Mouse (Mus musculus): Measurements from ENCODE around the gene Plpp6. TPM values are rescaled to one million over a fixed set of nuclear protein-coding genes. Genes with fewer than 3 reads are reported as not detected.

The Plpp6 gene
- polyA plus RNA-seq (2015; fragmentation: Nextera tagmentation; extraction: Ambion mirVana): 8.7 and 9.8 TPM in 2 replicates

- peak within 1 kb of the TSS; percentile 73 for H3K4me2 ChIP-seq (replicated peaks)
- ATAC-seq: peak; percentile 89
- peaks cover 30% of the 10 kb centered on the region for H3K4me1 ChIP-seq (replicated peaks)
- WGBS: under 1% methylated on average over 65 of the region's 73 CpGs
- peak within 1 kb of the TSS; percentile 90 for H3K9ac ChIP-seq (replicated peaks)
- no peaks in the 10 kb centered on the region for H3K36me3 ChIP-seq
- H3K27me3 ChIP-seq: peaks cover 11% of the 10 kb centered on the region; the same call in 1 of the 2 replicates
- peak within 1 kb of the TSS; percentile 84 for H3K27ac ChIP-seq
- no peaks in the 10 kb centered on the region for H3K9me3 ChIP-seq
- H3K4me3 ChIP-seq (replicated peaks): peak within 1 kb of the TSS; percentile 83
Observed at GRCm38 (mm10) chr19:28963842-28964551, at the start of gene Plpp6. Plpp6 (plus strand) TSS chr19:28963953.

DNA sequence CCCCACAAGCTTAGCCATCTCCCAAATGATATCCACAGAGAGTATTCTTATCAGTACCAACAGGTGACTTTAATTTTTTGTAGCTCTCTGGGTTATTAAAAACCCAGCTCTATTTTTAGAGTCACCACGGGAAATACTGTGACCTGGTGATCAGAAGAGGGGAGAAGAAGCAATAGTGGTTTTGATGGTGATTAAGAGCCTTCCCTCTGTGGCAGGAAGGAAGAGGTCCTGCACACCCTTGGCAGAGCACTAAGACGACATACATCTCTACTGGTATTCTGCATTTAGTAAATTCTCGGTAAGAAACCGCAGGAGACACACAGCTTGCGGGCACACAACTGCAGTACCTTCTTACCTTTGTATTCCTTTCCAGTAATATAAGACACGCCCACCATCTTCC lies 49.2 kb upstream of the Plpp6 start:
- Histone ChIP-seq H3K9ac (replicated peaks) (no peak overlapping the region), H3K4me3 (replicated peaks) (no peak overlapping the region), H3K4me2 (replicated peaks) (no peak overlapping the region), H3K36me3 (no peaks in the 10 kb centered on the region), H3K9me3 (no peaks in the 10 kb centered on the region), H3K27me3 (no peaks in the 10 kb centered on the region), H3K4me1 (replicated peaks) (0 out of 2 replicates have a peak, but pooled peaks cover 4% of the 10 kb centered on the region), H3K27ac (no peak overlapping the region)
- 92% methylated on average over 6 of the region's 6 CpGs for WGBS
- ATAC-seq: no peak

DNA sequence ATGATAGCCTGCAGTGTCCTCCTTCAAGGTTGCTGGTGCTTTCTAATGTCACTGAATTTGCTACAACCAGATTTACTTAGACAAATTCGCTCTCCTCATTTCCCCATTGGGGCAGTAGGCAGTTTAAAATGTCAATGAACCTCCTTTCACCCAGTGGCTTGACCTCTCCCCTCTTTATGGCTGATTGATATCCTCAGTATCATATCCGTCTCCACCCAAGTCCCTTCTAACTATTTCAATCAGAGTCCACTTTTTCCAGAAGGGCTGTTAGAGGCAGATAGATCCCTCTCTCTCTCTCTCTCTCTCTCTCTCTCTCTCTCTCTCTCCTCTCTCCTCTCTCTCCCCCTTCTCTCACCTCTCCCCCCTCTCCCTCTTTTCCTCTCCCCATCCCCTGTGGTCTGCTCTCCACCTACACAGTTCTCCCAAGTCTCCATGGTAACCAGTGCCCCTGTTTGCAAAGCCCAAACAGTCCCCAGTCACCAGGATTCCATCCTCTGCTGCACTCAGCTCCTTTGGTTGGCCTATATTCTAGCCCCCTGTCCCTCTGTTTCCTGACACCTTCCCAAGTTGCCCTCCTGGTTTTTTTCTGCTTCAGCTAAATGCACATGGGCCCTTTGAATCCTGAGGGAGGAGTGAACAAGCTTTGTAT lies 48.0 kb upstream of the Plpp6 start:
- no peak for ATAC-seq
- Histone ChIP-seq H3K4me1 (replicated peaks) (0 out of 2 replicates have a peak, but pooled peaks cover 4% of the 10 kb centered on the region), H3K36me3 (no peaks in the 10 kb centered on the region), H3K4me3 (replicated peaks) (no peak overlapping the region), H3K27ac (no peak overlapping the region), H3K9ac (replicated peaks) (no peak overlapping the region), H3K27me3 (no peaks in the 10 kb centered on the region), H3K4me2 (replicated peaks) (no peak overlapping the region), H3K9me3 (no peaks in the 10 kb centered on the region)
- 48% methylated on average over 2 of the region's 2 CpGs for WGBS

DNA sequence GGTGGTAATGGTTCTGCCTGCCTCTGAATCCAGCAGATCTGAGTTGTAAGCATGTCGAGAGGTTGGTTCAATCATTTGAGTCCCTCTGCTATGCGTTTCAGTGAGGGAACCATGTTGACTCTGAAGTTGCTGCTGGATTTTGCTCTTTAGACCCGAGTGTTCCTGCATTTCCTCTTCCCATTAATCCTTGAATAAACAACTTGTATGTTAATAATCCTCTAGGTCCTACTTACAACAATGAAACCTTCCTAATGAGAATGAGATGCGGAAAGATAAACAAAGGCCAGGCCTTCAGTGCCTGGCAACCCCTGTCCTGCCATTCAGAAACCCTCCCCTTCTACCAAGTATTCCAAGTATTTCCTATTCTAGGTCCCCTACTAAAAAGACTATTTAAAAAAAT lies 47.3 kb upstream of the Plpp6 start:
- ATAC-seq: no peak
- WGBS: 54% methylated on average over 4 of the region's 4 CpGs
- Histone ChIP-seq H3K9ac (replicated peaks) (no peak overlapping the region), H3K36me3 (no peaks in the 10 kb centered on the region), H3K4me3 (replicated peaks) (no peak overlapping the region), H3K4me1 (replicated peaks) (0 out of 2 replicates have a peak, but pooled peaks cover 4% of the 10 kb centered on the region), H3K9me3 (no peaks in the 10 kb centered on the region), H3K27ac (no peak overlapping the region), H3K4me2 (replicated peaks) (no peak overlapping the region), H3K27me3 (no peaks in the 10 kb centered on the region)

DNA sequence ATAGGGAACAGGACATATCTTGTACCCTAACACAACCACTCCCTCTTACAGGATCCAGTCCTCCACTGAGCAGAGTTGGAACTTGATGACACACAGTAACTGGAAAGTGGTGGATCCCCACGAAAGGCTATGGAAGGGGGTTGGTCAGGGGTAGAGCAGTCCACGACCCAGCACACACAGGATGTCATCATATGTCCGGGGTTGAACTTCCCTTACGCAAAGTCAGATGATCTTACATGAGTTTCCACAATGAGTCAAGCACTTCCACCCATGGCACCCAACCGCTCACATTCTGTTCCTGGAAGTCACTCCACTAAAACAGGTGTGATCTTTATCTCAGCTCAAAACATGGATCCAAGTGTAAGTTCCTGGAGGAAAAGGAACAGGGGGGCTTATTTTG lies 45.9 kb upstream of the Plpp6 start:
- H3K4me1 ChIP-seq (replicated peaks): 0 out of 2 replicates have a peak, but pooled peaks cover 4% of the 10 kb centered on the region
- H3K27ac ChIP-seq: no peak overlapping the region
- no peaks in the 10 kb centered on the region for H3K9me3 ChIP-seq
- H3K9ac ChIP-seq (replicated peaks): no peak overlapping the region
- 86% methylated on average over 5 of the region's 5 CpGs for WGBS
- no peak for ATAC-seq
- no peak overlapping the region for H3K4me2 ChIP-seq (replicated peaks)
- H3K27me3 ChIP-seq: no peaks in the 10 kb centered on the region
- H3K4me3 ChIP-seq (replicated peaks): no peak overlapping the region
- H3K36me3 ChIP-seq: no peaks in the 10 kb centered on the region

DNA sequence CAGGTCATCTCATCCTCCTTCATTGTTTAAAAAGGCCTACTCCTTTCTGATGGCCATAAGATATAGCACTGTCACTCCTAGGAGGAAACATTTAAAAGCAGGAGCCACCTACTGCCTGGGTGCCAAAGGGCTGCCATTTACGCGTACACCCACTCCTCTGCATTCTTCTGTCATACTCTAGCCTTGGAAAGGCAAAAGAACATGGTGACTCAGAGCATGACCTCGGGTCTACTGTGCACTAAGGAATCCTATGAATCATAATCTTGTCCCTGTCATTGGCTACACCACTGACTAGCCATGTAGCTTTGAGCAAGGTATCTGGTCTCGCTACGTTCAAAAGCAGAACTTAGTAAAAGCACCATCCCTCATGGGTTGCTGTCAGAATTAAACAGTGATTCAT lies 37.4 kb upstream of the Plpp6 start:
- no peak for ATAC-seq
- H3K4me2 ChIP-seq (replicated peaks): no peak overlapping the region

GRCm38 (mm10) chr19:28927396-28927795 lies 36.4 kb upstream of the Plpp6 start:
- Histone ChIP-seq H3K4me2 (replicated peaks) (no peak overlapping the region), H3K27ac (no peak overlapping the region), H3K36me3 (no peaks in the 10 kb centered on the region), H3K4me1 (replicated peaks) (no peaks in the 10 kb centered on the region), H3K4me3 (replicated peaks) (no peak overlapping the region), H3K27me3 (no peaks in the 10 kb centered on the region), H3K9me3 (no peaks in the 10 kb centered on the region), H3K9ac (replicated peaks) (no peak overlapping the region)
- 80% methylated on average over 4 of the region's 4 CpGs for WGBS
- ATAC-seq: no peak

More for the DNA sequence above, 37.4 kb upstream of the Plpp6 start:
- 90% methylated on average over 5 of the region's 5 CpGs for WGBS
- H3K9ac ChIP-seq (replicated peaks): no peak overlapping the region
- no peaks in the 10 kb centered on the region for H3K27me3 ChIP-seq
- no peaks in the 10 kb centered on the region for H3K4me1 ChIP-seq (replicated peaks)
- H3K27ac ChIP-seq: no peak overlapping the region
- H3K4me3 ChIP-seq (replicated peaks): no peak overlapping the region
- H3K36me3 ChIP-seq: no peaks in the 10 kb centered on the region
- no peaks in the 10 kb centered on the region for H3K9me3 ChIP-seq

DNA sequence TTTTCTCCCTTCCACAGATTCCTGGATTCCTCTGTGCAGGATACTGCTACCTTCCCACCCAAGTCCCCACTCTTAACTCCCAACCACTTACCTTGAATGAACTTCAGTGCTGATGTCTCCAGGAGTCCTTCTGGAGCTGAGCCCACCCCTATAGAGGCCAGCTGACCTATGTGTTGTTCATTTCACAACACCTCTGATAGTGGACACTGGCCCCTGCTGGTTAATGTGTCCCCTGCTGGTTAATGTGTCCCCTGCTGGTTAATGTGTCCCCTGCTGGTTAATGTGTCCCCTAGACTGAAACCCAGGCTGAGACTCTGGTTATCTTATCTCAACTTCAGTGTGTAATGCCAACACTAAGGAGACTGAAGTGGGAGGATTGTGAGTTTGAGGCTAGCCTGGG lies 34.7 kb upstream of the Plpp6 start:
- Histone ChIP-seq H3K9me3 (no peaks in the 10 kb centered on the region), H3K27me3 (no peaks in the 10 kb centered on the region), H3K9ac (replicated peaks) (no peak overlapping the region), H3K4me3 (replicated peaks) (no peak overlapping the region), H3K36me3 (no peaks in the 10 kb centered on the region), H3K4me2 (replicated peaks) (no peak overlapping the region), H3K27ac (no peak overlapping the region), H3K4me1 (replicated peaks) (no peaks in the 10 kb centered on the region)
- ATAC-seq: no peak

GRCm38 (mm10) chr19:28934897-28935296 lies 28.9 kb upstream of the Plpp6 start:
- Histone ChIP-seq H3K4me2 (replicated peaks) (no peak overlapping the region), H3K36me3 (no peaks in the 10 kb centered on the region), H3K4me3 (replicated peaks) (no peak overlapping the region), H3K27me3 (no peaks in the 10 kb centered on the region), H3K4me1 (replicated peaks) (no peaks in the 10 kb centered on the region), H3K27ac (no peak overlapping the region), H3K9ac (replicated peaks) (no peak overlapping the region), H3K9me3 (no peaks in the 10 kb centered on the region)
- WGBS: 91% methylated on average over 3 of the region's 3 CpGs
- no peak for ATAC-seq

- H3K27me3 ChIP-seq: no peaks in the 10 kb centered on the region
- no peaks in the 10 kb centered on the region for H3K9me3 ChIP-seq
- no peak for ATAC-seq
- no peak overlapping the region for H3K4me3 ChIP-seq (replicated peaks)
- WGBS: 83% methylated on average over 9 of the region's 9 CpGs
- H3K36me3 ChIP-seq: no peaks in the 10 kb centered on the region
- no peak overlapping the region for H3K9ac ChIP-seq (replicated peaks)
- no peaks in the 10 kb centered on the region for H3K4me1 ChIP-seq (replicated peaks)
- no peak overlapping the region for H3K27ac ChIP-seq
- no peak overlapping the region for H3K4me2 ChIP-seq (replicated peaks)
Observed at GRCm38 (mm10) chr19:28940135-28940874, 23.4 kb upstream of the Plpp6 start.

GRCm38 (mm10) chr19:28941271-28941670 lies 22.5 kb upstream of the Plpp6 start:
- 81% methylated on average over 4 of the region's 4 CpGs for WGBS
- H3K27ac ChIP-seq: no peak overlapping the region
- no peak overlapping the region for H3K4me3 ChIP-seq (replicated peaks)
- H3K9ac ChIP-seq (replicated peaks): no peak overlapping the region
- no peak for ATAC-seq
- no peaks in the 10 kb centered on the region for H3K27me3 ChIP-seq
- H3K36me3 ChIP-seq: no peaks in the 10 kb centered on the region
- no peaks in the 10 kb centered on the region for H3K4me1 ChIP-seq (replicated peaks)
- no peak overlapping the region for H3K4me2 ChIP-seq (replicated peaks)
- no peaks in the 10 kb centered on the region for H3K9me3 ChIP-seq

GRCm38 (mm10) chr19:28946782-28947181 lies 17.0 kb upstream of the Plpp6 start:
- Histone ChIP-seq H3K9ac (replicated peaks) (no peak overlapping the region), H3K4me2 (replicated peaks) (no peak overlapping the region), H3K4me1 (replicated peaks) (no peaks in the 10 kb centered on the region), H3K27ac (no peak overlapping the region), H3K9me3 (no peaks in the 10 kb centered on the region), H3K36me3 (no peaks in the 10 kb centered on the region), H3K27me3 (no peaks in the 10 kb centered on the region), H3K4me3 (replicated peaks) (no peak overlapping the region)
- WGBS: 82% methylated on average over 4 of the region's 4 CpGs
- ATAC-seq: no peak

Measured in midbrain, embryonic 13.5 days (tissue).